Mouse (Mus musculus) G1E-ER4 (cell line): Measurements from ENCODE around the gene Myrf. TPM values are rescaled to one million over a fixed set of nuclear protein-coding genes. Genes with fewer than 3 reads are reported as not detected.
A peak's percentile ranks its signal among the peaks of the same experiment; 100 is the strongest.

ENCODE experiments used
- GATA1 ChIP-seq: IDR thresholded peaks from one replicate; pipeline ENCODE4 v1.8.0; 2012; ENCODE audit warnings: low read length, inconsistent platforms
- polyA plus RNA-seq: library from polyadenylated mRNA; stranded (reverse); fragments of >175 nt; gene quantifications from 2 replicates; pipeline ENCODE4 v1.2.3, GENCODE M21; 2012

Myrf gene
- polyA plus RNA-seq, 1 experiment = not detected

- TF ChIP-seq GATA1 = no peak
Measured at GRCm38 (mm10) chr19:10181225-10181624, 59.3 kb downstream of the Myrf start.

GRCm38 (mm10) chr19:10176941-10177372 lies 63.6 kb downstream of the Myrf start:
- no peak for TF ChIP-seq GATA1

DNA sequence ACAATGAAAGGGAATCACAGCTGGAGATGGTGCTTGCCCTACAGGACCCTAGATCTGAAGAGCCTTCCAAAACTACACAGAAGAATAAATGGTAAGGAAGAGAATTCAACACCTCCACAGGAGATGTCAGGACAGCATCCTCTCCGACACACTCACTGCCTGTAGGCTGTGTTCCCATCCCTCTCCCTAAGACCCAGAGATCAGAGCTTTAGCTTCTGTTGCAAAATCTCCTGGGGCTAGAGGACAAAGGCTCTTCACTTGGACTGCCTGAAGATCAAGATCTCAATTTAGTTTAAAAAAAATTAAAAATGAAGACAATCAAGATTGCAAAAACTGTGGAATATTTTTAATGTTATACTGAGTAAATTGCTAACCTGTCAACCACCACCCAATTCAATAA lies 64.1 kb downstream of the Myrf start:
- no peak for TF ChIP-seq GATA1

GRCm38 (mm10) chr19:10174956-10175355 lies 65.6 kb downstream of the Myrf start:
- TF ChIP-seq GATA1 = no peak

GRCm38 (mm10) chr19:10173844-10174539 lies 66.6 kb downstream of the Myrf start:
- TF ChIP-seq GATA1 = peak; percentile 86

DNA sequence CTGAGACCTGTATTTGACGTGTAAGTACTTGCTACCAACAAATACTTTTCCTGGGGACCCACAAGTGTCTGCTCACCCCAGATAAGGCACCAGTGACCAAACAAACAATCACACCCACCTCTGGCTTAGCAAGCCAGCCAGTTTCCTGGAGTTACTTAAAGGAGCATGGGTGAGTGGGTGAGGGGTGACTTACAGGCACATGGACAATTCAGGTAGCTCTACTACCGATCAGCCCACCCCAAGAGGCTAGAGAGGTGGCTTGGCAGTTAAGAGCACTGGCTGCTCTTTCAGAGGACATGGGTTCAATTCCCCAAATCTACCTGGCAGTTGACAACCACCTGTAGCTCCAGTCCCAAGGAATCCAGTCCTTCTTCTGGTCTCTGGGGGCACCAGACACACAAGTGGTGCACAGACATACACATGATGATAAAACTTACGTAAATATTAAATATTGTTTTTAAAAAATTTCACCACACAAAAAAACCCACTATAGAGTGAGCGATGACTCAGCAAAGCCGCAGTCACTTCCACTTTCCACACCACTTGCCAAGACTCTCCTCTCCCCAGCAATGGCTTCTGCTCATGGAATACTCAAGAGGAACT lies 67.3 kb downstream of the Myrf start:
- TF ChIP-seq GATA1 = peak; percentile 45

DNA sequence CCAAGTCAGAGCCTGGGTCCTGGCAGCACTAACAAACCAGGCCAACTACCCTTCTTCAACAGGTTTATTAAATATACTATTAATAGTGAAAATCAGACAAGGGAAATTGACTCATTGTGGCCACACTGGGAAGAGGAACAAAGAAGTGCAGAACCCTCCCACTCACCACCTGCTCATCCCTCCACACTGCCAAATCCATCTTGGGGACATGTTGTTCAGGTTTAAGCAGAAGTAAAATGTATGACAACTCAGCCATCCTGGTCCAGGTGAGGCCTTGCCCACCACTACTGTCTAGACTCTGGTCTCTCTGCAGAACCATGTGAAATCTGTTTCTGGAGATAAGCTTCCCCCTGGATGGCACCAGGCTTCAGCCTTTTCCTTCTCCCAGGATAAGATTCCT lies 68.7 kb downstream of the Myrf start:
- TF ChIP-seq GATA1 = no peak

GRCm38 (mm10) chr19:10171359-10171758 lies 69.2 kb downstream of the Myrf start:
- TF ChIP-seq GATA1 = no peak

- TF ChIP-seq GATA1 = no peak
Measured at GRCm38 (mm10) chr19:10170466-10170865, 70.1 kb downstream of the Myrf start.

GRCm38 (mm10) chr19:10169179-10169578 lies 71.4 kb downstream of the Myrf start:
- no peak for TF ChIP-seq GATA1

GRCm38 (mm10) chr19:10168441-10168840 lies 72.1 kb downstream of the Myrf start:
- no peak for TF ChIP-seq GATA1

DNA sequence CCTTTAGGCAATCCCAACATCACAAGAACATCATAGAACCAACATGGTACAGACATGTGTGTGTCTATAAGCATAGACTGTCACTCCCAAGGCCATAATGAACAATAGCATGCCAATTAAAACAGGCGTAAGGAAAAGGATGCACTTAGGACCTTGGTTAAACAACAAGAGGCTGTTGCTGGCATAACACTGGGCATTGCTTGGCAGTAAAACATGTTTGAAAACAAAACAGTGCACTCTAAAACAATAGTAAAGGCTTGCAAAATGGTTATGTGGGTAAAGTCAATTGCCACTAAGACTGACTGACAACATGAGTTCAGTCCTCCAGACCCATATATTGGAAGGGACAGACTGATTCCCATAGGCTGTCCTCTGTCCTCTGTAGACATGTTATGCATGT lies 72.6 kb downstream of the Myrf start:
- no peak for TF ChIP-seq GATA1

DNA sequence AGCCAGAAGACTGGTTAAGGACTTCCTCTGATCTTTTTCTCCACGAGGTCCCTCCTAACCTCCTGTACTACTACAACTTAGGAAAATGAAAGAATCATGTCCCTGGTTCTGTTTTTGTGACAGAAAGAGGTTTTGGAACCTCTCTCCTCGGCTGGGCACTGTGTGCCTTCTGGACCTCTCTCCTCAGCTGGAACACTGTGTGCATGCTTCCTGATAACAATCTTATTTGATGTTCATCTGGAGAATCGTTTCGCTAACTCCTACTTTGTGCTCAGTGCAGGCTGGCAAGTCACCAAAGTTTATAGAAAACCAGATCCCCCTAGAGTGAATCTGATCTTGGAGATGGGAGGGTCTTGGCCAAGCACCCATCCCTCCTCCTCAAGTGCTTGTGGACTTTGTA lies 73.4 kb downstream of the Myrf start:
- no peak for TF ChIP-seq GATA1

DNA sequence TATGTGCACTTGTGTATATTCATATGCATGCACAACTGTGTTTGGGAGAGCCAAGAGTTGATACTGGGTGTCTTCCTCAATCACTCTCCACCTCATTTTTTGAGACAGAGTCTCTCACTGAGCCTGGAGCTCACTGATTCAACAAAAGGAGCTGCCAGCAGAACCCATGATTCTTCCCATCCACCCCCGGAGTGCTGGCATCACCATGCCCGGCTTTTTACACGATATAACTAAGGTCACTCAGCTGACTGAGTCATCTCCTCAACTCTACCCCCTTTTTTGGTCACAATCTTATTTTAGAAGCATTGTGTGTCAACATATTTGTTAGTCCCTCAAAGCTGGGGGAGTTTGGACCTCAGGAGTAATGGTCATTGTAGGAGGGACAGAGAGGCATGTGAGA lies 76.7 kb downstream of the Myrf start:
- no peak for TF ChIP-seq GATA1

Other genes starting within 250 kb of the Myrf start
- gene Best1, start 239.1 kb downstream of the Myrf start, polyA plus RNA-seq = not detected in 2 replicates
- 11.2 and 15.6 TPM in 2 replicates for gene Rab3il1, start 239.1 kb downstream of the Myrf start, polyA plus RNA-seq
- 44.3 and 46.4 TPM in 2 replicates for gene Fads3, start 199.2 kb downstream of the Myrf start, polyA plus RNA-seq
- 242 and 256 TPM in 2 replicates for gene Fads2, start 139.0 kb downstream of the Myrf start, polyA plus RNA-seq
- gene Fads1, start 57.9 kb downstream of the Myrf start, polyA plus RNA-seq = 204 and 238 TPM in 2 replicates
- gene Tmem258, start 36.7 kb downstream of the Myrf start, polyA plus RNA-seq = 11.2 and 21.0 TPM in 2 replicates
- gene Fen1, start 36.6 kb downstream of the Myrf start, polyA plus RNA-seq = 46.2 and 93.9 TPM in 2 replicates
- gene Dagla, start 64.1 kb upstream of the Myrf start, polyA plus RNA-seq = not detected in 2 replicates
- gene Syt7, start 148.3 kb upstream of the Myrf start, polyA plus RNA-seq = not detected in 2 replicates
- gene Lrrc10b, start 216.7 kb upstream of the Myrf start, polyA plus RNA-seq = not detected in 2 replicates
- gene Ppp1r32, start 242.2 kb upstream of the Myrf start, polyA plus RNA-seq = 0.35 and 0.75 TPM in 2 replicates